Mouse (Mus musculus) gastrocnemius, adult 8-10 months (tissue): ENCODE results near the gene Trmt2a. TPM values are rescaled to one million over a fixed set of nuclear protein-coding genes. Genes with fewer than 3 reads are reported as not detected.

ENCODE experiments used
- DNase-seq, 2 experiments: peaks; one replicate each; pipeline ENCODE4 v3.0.0; 2022; ENCODE audit warnings: low spot score in 2 of 2
- total RNA-seq, 4 experiments: library from RNA; stranded (reverse); gene quantifications; 2 replicates each; pipeline ENCODE4 v1.2.4; 2022

Trmt2a gene
- total RNA-seq, 4 experiments from 2014 or later, result 7.9 to 11.4 (median 9.3) TPM

GRCm38 (mm10) chr16:18231047-18231446 lies 17.4 kb upstream of the Trmt2a start:
- no peak for DNase-seq

GRCm38 (mm10) chr16:18231451-18231850 lies 17.0 kb upstream of the Trmt2a start:
- no peak for DNase-seq

DNA sequence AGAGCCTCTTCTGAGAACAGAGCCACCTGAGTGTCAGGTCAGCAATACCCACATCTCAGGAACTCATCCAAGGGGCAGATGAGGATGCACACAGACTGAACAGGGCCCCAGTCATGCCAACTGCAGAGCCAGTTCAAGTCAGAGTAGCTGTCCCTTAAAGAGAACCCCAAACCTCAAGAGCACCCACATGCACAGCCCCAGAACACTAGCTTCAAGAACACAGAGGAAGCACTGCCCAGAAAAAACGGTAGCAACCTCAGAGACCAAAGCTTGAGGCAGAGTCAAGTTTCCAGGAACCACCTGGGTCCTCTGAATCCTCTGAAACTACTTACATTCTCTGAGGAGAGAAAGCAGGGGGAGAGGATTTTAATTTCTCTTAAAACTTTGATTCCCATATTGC lies 15.0 kb upstream of the Trmt2a start:
- no peak for DNase-seq

DNA sequence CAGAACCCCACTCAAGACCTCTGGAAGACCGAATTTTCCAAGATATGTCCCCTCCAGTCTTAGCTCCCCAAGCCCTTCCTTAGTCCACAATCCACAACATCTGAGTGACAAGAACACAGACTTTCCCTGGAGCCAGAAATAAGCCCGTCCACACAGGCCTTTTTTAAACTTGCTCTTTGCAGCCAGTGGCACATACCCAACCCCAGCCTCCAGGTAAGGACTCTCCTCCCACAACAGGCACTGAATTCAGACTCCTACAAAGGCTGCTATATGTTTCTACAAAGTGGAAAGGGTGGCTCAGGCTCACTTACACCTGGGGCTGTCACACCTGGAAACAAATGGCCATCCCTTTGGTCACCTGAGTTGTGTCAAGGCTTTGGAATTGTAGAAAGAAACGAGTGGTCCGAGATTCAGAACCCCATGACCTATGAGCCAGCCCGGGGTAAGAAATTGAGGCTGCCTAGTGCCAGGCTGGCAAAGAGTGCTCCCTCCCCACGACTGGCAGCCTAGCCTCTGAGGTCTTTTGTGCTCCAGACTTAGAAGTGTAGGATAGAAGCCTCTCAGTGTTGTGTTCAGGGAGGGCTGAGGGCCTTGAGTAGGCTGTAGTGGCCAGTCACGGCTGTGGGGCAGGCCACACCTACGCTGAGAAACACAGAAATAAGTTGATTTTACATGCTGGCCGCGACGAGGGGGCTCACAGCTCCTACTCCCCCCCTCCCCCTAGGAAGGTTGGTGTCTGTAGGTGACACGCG lies 14.4 kb upstream of the Trmt2a start:
- DNase-seq, result no peak

GRCm38 (mm10) chr16:18234671-18235388 lies 13.6 kb upstream of the Trmt2a start, which contains the start of gene Zdhhc8:
Gene Zdhhc8 (minus strand): TSS chr16:18235136.
- peak; percentile 59 to 69 for DNase-seq

- DNase-seq, result peak; percentile 45 to 53
Observed at GRCm38 (mm10) chr16:18235389-18236065, 13.0 kb upstream of the Trmt2a start.

- no peak for DNase-seq
Observed at GRCm38 (mm10) chr16:18236676-18237501, 11.6 kb upstream of the Trmt2a start.

DNA sequence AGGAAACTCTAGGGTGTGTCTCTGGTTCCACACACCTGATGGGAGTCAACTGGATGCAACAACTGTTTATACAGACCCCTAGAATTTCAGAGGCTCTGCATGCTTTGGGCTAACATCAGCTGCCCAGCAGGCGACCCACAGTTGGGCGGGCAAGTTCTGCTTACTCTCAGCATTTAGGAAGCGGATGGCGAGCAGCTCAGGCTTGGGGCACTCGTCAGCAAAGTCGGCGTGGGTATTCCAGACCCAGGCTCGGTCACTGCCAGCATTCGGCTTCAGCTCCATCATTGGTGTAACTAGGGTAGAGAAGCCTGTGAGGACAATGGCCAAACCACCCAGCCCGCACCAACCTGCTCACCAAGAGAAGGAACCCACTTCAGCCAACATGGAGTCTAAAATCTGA lies 6.9 kb upstream of the Trmt2a start:
- DNase-seq, result no peak

DNA sequence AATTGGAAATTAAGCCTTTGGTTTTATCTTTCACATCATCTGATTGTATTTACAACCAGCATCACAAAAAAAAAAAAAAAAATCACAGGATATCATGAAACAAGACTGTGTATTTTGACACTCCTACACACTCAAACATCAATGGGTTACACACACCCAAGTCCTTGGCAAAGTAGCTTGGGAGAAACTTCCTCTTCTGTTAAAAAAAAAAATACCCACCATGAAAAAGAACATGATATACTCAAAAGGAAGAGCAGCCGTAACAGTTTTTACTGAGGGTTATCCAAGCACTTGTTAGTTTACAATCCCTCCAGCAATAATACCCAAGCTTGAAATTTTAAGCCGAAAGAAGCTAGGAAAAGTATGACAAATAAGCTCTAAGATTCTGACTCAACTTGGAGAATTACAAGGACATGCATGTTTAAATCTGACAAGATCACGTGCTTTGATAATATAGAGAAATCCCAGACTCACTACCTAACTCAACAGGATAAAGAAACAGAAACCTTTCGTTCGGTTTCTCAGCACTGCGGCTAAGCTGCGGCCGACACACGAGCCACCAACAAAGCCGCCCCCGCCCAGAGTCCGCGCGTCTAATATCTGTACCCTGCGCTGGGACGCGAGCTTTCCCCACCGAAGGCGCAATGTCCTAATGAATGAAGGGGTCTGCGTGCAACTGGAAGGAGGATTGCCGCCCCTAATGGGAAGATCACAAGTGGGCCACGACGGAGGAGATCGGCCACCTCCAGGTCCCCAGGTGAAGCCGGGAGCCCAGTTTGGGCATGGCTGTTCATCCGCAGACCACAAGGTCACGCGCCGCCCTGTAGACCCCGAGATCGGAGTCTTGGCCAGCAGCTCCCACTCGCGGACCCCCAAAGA lies 719 bp upstream of the Trmt2a start:
- no peak for DNase-seq

- DNase-seq, result no peak
Observed at GRCm38 (mm10) chr16:18249364-18249967, 987 bp downstream of the Trmt2a start.

GRCm38 (mm10) chr16:18250231-18250630 lies 1.8 kb downstream of the Trmt2a start:
- no peak for DNase-seq

GRCm38 (mm10) chr16:18250828-18251790 lies 2.6 kb downstream of the Trmt2a start:
- DNase-seq, result no peak

GRCm38 (mm10) chr16:18252736-18253135 lies 4.3 kb downstream of the Trmt2a start:
- no peak for DNase-seq

DNA sequence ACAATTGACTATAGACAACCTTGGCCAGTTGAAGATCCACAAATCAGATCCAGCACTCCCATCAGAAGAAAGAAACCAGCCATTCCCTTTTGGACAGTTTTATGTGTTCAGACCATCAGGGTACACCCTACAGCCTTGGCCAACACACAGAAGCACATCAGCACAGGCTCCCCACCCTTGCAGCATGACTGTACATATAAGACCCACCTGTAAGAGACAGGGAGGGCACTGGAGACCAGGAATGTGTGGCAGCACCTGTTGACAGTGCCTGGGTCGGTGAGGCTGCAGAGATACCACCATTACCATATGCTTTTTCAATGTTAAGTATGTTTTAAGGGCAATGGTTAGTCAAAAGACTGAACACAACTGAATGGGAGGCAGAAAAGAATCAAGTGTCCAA lies 5.4 kb downstream of the Trmt2a start:
- no peak for DNase-seq

DNA sequence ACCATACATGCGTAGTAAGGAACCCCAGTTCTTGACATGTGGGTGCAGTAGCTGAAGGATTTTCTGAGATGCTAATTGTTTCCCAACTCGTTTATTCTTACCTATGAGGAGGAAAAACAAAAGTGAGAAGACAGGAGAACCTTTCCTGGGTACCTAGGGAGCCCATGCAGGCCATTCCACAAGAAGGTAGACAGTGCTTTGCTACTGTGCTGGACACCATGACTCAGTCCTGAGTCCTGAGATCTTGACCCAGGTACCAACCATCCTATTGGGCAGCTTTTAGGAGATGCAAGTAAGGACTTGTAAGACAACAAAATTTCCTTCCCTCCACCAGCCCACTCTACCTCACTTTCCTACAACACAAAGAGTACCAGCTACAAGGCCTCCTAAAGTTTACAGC lies 9.7 kb downstream of the Trmt2a start, which contains the start of gene Gm49776:
Gene Gm49776, minus strand, starts transcription at position 101 of the 400 bp plus-strand sequence.
- no peak for DNase-seq

GRCm38 (mm10) chr16:18265024-18265423 lies 16.5 kb downstream of the Trmt2a start:
- no peak for DNase-seq

DNA sequence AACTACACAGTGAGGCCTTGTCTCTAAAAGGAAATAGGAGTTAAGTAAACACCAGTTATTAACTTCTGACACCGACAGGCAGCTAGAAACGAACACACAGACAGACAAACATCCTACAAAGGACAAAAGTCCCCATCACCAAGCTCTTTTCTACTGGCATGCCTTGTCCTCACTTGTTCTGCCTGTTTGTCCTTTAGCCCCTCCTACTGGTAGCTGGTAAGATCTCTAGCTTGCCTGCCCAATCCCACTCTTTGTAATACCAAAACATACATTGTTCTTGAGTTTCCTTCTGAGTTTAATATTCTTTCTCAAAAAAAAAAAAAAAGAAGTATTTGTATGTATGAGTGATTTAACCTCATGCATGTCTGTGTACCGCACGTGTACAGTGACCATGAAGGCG lies 19.7 kb downstream of the Trmt2a start:
- no peak for DNase-seq

GRCm38 (mm10) chr16:18275166-18275565 lies 26.7 kb downstream of the Trmt2a start:
- no peak for DNase-seq

DNA sequence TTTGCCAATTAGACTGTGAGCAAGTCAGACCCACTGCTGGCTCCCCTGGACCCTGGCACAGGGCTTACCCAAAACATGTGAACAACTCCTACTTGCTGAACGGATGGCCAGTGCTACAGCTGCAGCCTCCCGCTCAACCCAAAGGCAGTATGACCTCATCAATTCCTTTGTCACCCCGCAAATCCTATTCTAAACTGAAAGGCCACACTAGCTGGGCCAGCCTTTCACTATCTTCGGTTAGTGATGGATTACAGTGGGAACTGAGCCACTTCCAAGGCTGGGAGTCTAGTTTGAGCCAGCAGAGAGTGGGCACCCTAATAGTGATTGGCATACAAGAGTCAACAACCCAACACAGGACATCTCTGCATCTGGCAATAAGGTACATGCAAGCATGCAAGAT lies 39.7 kb downstream of the Trmt2a start:
- no peak for DNase-seq
